Mouse (Mus musculus): ENCODE measurements around the gene Gm20403. TPM values are rescaled to one million over a fixed set of nuclear protein-coding genes. Genes with fewer than 3 reads are reported as not detected.

Gene Gm20403
- polyA plus RNA-seq (2015; fragmentation: Nextera tagmentation; extraction: Ambion mirVana) = not detected in 2 replicates

DNA sequence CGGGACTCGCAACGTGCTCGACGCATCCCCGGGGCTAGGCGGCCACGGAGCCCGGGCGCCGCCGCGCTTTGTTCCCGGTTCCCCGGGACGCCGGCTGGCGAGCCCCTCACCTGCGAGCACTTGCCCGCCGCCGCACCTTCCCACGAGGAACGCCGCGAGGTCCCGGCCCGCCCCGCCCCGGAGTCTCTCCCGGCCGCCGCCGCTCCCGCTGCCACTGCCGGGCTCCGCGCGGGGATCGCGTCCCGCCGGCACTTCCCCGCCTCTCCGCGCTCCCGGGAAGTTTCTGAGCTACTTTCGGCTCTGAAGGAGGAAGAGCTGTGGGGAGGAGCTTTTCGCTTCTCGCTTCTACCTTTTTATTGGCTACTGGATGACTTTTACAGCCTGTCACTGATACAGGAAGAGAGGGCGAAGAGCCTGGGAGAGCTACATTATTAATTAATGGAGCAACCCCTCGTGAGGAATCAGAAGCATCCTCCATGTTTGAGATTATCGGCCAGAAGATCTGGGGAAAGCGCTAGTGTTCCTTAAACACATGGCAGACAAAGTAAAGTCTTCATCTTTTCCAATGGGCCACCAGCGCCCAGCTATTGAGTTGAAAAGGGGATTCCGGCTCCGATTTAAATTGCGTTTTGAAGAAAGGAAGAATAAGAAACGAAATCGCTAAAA, at the start of gene Gm20403:
TSS of gene Gm20403 (minus strand) at position 478 of the 666 bp plus-strand sequence.
- under 1% methylated on average over 59 of the region's 60 CpGs for WGBS
- Histone ChIP-seq H3K9ac (ENCODE audit: low read length) (peak within 1 kb of the TSS; percentile 88), H3K27ac (ENCODE audit: low read length) (peak within 1 kb of the TSS; percentile 94), H3K27me3 (ENCODE audit: control insufficient read depth, insufficient read depth, low read depth, low read length) (no peaks in the 10 kb centered on the region), H3K36me3 (ENCODE audit: control insufficient read depth, insufficient read depth, low read length) (no peaks in the 10 kb centered on the region), H3K4me3 (ENCODE audit: low read length) (peak within 1 kb of the TSS; percentile 93), H3K9me3 (ENCODE audit: control insufficient read depth, low read length) (no peaks in the 10 kb centered on the region), H3K4me2 (ENCODE audit: low read depth, low read length) (peak within 1 kb of the TSS; percentile 86), H3K4me1 (replicated peaks; ENCODE audit: control insufficient read depth, insufficient read depth, low read length) (peaks cover 8% of the 10 kb centered on the region; the same call in 1 of the 2 replicates)
- peak; percentile 83 for ATAC-seq (ENCODE audit: low read depth)

DNA sequence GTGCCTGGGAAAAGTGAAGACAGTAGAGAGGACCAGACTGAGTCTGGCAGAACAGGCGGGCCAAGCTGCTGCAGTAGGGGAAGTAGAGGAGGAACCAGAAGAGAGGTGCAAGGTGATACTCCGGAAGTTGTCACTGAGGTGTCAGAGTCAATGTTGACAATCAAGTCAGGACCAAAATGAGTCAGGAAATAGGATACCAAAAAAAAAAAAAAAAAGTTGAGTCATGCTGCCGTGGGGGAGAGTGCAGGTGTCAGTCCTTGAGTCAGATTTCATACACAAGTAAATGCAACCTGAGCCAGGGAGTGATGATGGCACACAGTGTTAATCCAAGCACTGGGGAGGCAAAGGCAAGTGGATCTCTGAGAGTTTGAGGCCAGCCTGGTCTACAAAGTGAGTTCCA, 40.8 kb upstream of the Gm20403 start:
- H3K4me1 ChIP-seq (replicated peaks; ENCODE audit: control insufficient read depth, insufficient read depth, low read length) = no peaks in the 10 kb centered on the region
- no peak overlapping the region for H3K27ac ChIP-seq (ENCODE audit: low read length)
- no peak for ATAC-seq (ENCODE audit: low read depth)
- WGBS = 9% methylated on average over 3 of the region's 3 CpGs
- H3K36me3 ChIP-seq (ENCODE audit: control insufficient read depth, insufficient read depth, low read length) = no peaks in the 10 kb centered on the region
- no peaks in the 10 kb centered on the region for H3K27me3 ChIP-seq (ENCODE audit: control insufficient read depth, insufficient read depth, low read depth, low read length)
- H3K4me2 ChIP-seq (ENCODE audit: low read depth, low read length) = no peak overlapping the region
- no peak overlapping the region for H3K9ac ChIP-seq (ENCODE audit: low read length)
- H3K4me3 ChIP-seq (ENCODE audit: low read length) = no peak overlapping the region
- no peaks in the 10 kb centered on the region for H3K9me3 ChIP-seq (ENCODE audit: control insufficient read depth, low read length)

DNA sequence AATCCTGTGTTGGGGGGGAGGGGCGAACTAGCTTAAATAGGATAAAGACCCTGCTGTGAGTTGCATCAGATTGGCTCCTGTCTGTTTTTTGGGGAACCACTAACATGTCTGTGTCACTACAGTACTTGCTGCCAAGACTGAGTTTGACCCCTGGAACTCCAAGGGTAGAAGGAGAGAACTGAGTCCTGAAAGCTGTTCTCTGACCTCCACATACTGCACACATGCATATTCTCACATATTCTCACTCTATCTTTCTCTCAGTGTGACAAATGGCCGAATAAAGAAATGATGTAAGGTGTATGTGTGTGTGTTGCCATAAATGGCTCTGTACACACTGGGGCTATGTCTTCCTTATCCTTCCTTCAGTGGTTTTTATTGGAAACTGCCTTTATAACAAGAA, 37.0 kb upstream of the Gm20403 start:
- WGBS = 53% methylated on average over 2 of the region's 2 CpGs
- H3K4me3 ChIP-seq (ENCODE audit: low read length) = no peak overlapping the region
- ATAC-seq (ENCODE audit: low read depth) = peak; percentile 36; the same call in 1 of the 2 replicates
- H3K9ac ChIP-seq (ENCODE audit: low read length) = no peak overlapping the region
- no peaks in the 10 kb centered on the region for H3K27me3 ChIP-seq (ENCODE audit: control insufficient read depth, insufficient read depth, low read depth, low read length)
- no peak overlapping the region for H3K27ac ChIP-seq (ENCODE audit: low read length)
- H3K4me1 ChIP-seq (replicated peaks; ENCODE audit: control insufficient read depth, insufficient read depth, low read length) = no peaks in the 10 kb centered on the region
- H3K9me3 ChIP-seq (ENCODE audit: control insufficient read depth, low read length) = no peaks in the 10 kb centered on the region
- H3K36me3 ChIP-seq (ENCODE audit: control insufficient read depth, insufficient read depth, low read length) = no peaks in the 10 kb centered on the region
- H3K4me2 ChIP-seq (ENCODE audit: low read depth, low read length) = no peak overlapping the region

DNA sequence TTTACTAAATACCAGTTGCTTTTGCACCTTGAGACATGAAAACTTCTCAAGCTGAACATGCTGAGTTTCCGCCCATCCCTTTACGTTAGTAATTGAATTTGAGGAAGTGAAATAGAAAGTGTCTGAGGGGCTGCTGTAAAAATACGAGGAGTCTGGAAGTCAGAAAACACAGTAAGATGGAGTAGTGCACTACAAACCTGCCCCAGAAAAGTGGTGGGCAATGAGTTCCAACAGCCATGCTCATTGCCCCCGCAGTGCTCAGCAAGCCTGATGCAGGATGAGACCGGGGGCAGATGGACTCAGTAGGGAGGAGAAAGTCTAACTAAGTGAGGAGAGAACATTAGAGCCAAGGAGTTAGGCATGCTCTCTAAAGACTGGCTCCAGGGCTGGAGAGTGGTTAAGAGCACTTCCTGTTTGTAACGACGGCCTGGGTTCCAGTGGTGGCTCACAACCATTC, 33.1 kb upstream of the Gm20403 start:
- Histone ChIP-seq H3K9ac (ENCODE audit: low read length) (no peak overlapping the region), H3K9me3 (ENCODE audit: control insufficient read depth, low read length) (no peaks in the 10 kb centered on the region), H3K4me2 (ENCODE audit: low read depth, low read length) (no peak overlapping the region), H3K36me3 (ENCODE audit: control insufficient read depth, insufficient read depth, low read length) (no peaks in the 10 kb centered on the region), H3K27ac (ENCODE audit: low read length) (no peak overlapping the region), H3K4me1 (replicated peaks; ENCODE audit: control insufficient read depth, insufficient read depth, low read length) (no peaks in the 10 kb centered on the region), H3K4me3 (ENCODE audit: low read length) (no peak overlapping the region), H3K27me3 (ENCODE audit: control insufficient read depth, insufficient read depth, low read depth, low read length) (no peaks in the 10 kb centered on the region)
- no peak for ATAC-seq (ENCODE audit: low read depth)
- WGBS = 82% methylated on average over 7 of the region's 7 CpGs

DNA sequence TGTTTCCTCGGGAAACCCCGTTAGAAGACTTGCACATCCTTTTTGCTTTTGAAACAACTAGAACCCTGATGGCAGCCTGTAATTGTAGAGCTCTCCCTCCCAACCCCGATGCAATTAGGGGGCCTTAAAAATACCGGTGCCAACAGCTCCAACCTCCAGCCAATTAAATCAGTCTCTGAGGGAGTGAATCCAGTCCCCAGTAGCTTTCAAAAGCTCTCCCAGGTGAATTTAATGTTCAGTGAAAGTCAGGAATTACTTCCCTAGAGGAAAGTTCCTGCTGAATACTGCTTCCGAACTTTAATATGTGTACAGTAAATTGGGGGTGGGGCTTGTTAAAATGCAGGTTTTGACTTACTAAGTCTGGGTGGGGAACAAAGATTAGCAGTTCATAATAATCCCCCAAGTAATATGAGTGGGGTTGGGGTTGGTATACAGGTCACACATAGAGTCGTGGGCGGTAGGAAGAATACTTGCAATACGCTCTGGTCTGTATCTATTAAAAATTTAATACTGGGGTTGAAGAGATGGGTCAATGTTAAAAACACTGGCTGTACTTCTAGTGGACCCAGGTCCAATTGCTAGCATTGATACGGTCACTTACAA, 30.9 kb upstream of the Gm20403 start:
- Histone ChIP-seq H3K27ac (ENCODE audit: low read length) (no peak overlapping the region), H3K9ac (ENCODE audit: low read length) (no peak overlapping the region), H3K9me3 (ENCODE audit: control insufficient read depth, low read length) (no peaks in the 10 kb centered on the region), H3K4me3 (ENCODE audit: low read length) (no peak overlapping the region), H3K27me3 (ENCODE audit: control insufficient read depth, insufficient read depth, low read depth, low read length) (no peaks in the 10 kb centered on the region), H3K4me1 (replicated peaks; ENCODE audit: control insufficient read depth, insufficient read depth, low read length) (no peaks in the 10 kb centered on the region), H3K36me3 (ENCODE audit: control insufficient read depth, insufficient read depth, low read length) (no peaks in the 10 kb centered on the region), H3K4me2 (ENCODE audit: low read depth, low read length) (no peak overlapping the region)
- 79% methylated on average over 9 of the region's 9 CpGs for WGBS
- no peak for ATAC-seq (ENCODE audit: low read depth)

DNA sequence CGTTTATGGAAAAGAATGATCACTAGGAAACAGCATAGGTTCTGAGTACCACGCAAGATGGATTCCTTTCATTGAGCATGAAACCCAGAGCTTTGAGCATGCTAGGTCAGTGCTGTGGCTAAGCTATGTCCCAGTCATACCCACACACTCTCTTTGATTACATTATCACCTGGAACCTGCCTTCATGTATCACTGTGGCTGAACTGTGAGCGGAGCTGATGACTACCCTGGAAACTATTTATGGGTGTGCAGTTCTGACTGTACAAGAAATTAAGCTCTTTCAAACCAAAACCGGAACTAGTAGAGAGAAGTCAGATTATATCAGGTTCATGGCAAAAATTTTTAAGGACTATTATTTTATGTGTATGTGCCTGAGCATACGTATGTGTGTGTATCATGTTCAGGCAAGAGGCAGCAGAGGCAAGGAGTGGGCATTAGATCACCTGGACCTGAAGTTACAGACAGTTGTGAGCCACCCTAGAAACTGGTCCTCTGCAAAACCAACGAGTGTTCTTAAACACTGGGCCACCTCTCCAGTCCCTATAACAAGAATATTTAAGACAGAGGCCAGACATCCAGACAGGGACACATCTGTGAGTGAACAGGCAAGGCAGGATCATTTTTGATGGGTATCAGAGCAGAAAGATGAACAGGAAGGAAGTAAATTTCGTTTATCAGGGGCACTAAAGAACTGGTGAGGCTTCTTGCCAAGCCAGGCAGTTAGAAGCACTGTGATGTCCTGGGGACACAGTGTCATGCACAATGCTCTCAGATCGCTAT, 30.2 kb upstream of the Gm20403 start:
- no peak overlapping the region for H3K9ac ChIP-seq (ENCODE audit: low read length)

DNA sequence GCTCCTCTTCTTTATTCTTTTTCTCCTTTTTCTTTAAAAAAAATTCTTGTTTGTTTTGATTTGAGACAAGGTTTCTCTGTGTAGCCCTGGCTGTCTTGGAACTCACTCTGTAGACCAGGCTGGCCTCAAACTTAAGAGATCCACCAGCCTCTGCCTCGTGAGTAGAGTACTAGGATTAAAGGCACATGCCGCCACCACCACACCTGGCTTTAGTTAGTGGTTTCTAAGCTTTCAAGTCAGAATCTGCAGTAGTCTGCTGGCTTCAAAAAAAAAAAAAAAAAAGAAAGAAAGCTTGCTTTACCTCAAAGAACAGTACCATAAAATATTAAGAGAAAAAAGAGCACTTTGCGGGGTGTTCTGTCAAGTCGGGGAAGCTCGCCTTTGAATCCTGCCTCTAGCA, 29.1 kb upstream of the Gm20403 start:
- H3K4me2 ChIP-seq (ENCODE audit: low read depth, low read length) = no peak overlapping the region
- no peaks in the 10 kb centered on the region for H3K27me3 ChIP-seq (ENCODE audit: control insufficient read depth, insufficient read depth, low read depth, low read length)
- ATAC-seq (ENCODE audit: low read depth) = no peak
- H3K9me3 ChIP-seq (ENCODE audit: control insufficient read depth, low read length) = no peaks in the 10 kb centered on the region
- 81% methylated on average over 5 of the region's 5 CpGs for WGBS
- H3K27ac ChIP-seq (ENCODE audit: low read length) = no peak overlapping the region
- H3K36me3 ChIP-seq (ENCODE audit: control insufficient read depth, insufficient read depth, low read length) = no peaks in the 10 kb centered on the region
- H3K4me3 ChIP-seq (ENCODE audit: low read length) = no peak overlapping the region
- no peaks in the 10 kb centered on the region for H3K4me1 ChIP-seq (replicated peaks; ENCODE audit: control insufficient read depth, insufficient read depth, low read length)
- no peak overlapping the region for H3K9ac ChIP-seq (ENCODE audit: low read length)

More for the DNA sequence above, 30.2 kb upstream of the Gm20403 start:
- 75% methylated on average over 8 of the region's 8 CpGs for WGBS
- Histone ChIP-seq H3K4me1 (replicated peaks; ENCODE audit: control insufficient read depth, insufficient read depth, low read length) (no peaks in the 10 kb centered on the region), H3K36me3 (ENCODE audit: control insufficient read depth, insufficient read depth, low read length) (no peaks in the 10 kb centered on the region), H3K9me3 (ENCODE audit: control insufficient read depth, low read length) (no peaks in the 10 kb centered on the region), H3K4me2 (ENCODE audit: low read depth, low read length) (no peak overlapping the region), H3K27me3 (ENCODE audit: control insufficient read depth, insufficient read depth, low read depth, low read length) (no peaks in the 10 kb centered on the region), H3K27ac (ENCODE audit: low read length) (no peak overlapping the region), H3K4me3 (ENCODE audit: low read length) (no peak overlapping the region)
- ATAC-seq (ENCODE audit: low read depth) = no peak

DNA sequence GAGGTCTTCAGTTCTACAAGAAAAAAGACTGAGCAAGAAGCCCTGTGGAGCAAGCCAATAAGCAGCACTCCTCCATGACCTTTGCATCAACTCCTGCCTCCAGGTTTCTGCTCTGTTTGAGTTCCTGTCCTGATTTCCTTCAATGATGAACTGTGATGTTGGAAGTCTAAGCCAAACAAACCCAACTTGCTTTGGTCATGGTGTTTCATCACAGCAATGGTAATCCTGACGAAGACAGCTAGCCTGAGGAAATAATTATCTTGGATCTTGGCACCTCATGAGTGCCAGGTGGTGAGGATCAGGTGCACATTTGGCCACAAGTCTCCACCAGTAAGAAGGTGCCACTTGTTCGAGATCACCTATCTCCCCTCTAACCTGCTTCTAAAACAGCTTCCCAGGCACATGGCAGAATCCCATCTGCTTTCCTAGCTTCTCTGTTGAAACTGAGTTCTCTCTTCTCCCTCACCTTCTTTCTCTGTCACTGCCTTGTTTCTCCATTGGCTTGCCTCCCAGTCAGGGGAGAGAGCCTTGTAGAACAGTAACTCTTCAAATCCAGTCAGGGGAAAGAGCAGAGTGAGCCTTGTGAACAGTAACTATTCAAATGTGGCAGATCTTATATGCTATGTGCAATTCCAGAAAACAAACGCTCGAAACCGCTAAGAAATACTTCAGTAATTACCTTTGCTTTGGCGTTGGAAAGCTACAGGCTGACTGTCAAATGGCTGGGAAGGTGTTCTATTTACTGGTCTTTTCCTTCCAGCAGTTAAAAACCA, 27.5 kb upstream of the Gm20403 start, which contains the start of gene Baz1a:
TSS of gene Baz1a (minus strand) at position 723 of the 773 bp plus-strand sequence.
- no peaks in the 10 kb centered on the region for H3K9me3 ChIP-seq (ENCODE audit: control insufficient read depth, low read length)
- no peaks in the 10 kb centered on the region for H3K27me3 ChIP-seq (ENCODE audit: control insufficient read depth, insufficient read depth, low read depth, low read length)
- no peak within 1 kb of the TSS for H3K4me2 ChIP-seq (ENCODE audit: low read depth, low read length)
- H3K36me3 ChIP-seq (ENCODE audit: control insufficient read depth, insufficient read depth, low read length) = no peaks in the 10 kb centered on the region
- WGBS = 77% methylated on average over 6 of the region's 6 CpGs
- H3K27ac ChIP-seq (ENCODE audit: low read length) = no peak within 1 kb of the TSS
- H3K4me3 ChIP-seq (ENCODE audit: low read length) = no peak within 1 kb of the TSS
- ATAC-seq (ENCODE audit: low read depth) = no peak
- no peaks in the 10 kb centered on the region for H3K4me1 ChIP-seq (replicated peaks; ENCODE audit: control insufficient read depth, insufficient read depth, low read length)
- H3K9ac ChIP-seq (ENCODE audit: low read length) = no peak within 1 kb of the TSS

Measured in lung, embryonic 16.5 days (tissue).